Mouse (Mus musculus) lung, postnatal 25 days (tissue): ENCODE results near the gene Dennd1c.

Source experiments
- DNase-seq: peaks from one replicate; pipeline ENCODE4 v3.0.0; 2022; ENCODE audit warnings: low spot score

The Dennd1c gene

GRCm38 (mm10) chr17:57078336-57078735 lies at the start of gene Dennd1c:
Dennd1c (minus strand) TSS chr17:57078514.
- no peak for DNase-seq

DNA sequence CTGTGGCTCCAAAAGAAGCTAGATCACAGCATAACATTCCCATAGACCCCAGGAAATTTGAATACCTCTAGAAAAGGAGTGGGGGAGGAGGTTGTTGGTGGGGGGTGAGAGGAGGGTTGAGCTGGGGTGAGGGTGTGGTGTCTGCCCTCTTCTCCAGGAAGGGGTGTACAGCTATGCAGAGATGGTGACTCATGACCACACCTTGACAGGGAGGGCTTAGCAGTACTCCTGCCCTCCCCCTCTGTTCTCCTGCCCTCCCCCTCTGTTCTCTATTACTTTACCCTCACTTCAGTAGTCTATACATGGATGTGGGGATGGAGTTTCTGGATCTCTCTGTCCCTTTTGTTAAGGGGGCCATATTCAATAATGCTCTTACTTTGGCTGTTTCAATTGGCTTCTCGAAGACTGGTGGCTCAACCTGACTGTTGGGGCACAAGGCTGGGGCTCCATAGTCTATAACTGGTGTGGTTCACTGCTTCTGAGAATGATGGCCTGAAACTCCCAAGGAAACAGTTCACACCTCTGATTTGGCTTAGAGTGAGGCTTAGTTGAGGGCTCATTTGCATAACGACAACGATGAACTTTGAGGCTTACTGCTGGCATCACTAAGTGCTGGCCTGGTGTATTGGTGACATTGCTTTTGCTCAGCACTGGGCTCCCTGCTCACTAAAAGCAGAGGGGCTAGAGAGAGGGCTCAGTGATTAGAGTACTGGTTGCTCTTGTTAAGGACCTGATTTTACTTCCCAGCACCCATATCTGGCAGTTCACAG lies 47.7 kb upstream of the Dennd1c start:
- no peak for DNase-seq

- DNase-seq, result no peak
Measured at GRCm38 (mm10) chr17:57124792-57125191, 46.5 kb upstream of the Dennd1c start.

GRCm38 (mm10) chr17:57123192-57124118 lies 45.1 kb upstream of the Dennd1c start:
- DNase-seq, result no peak

DNA sequence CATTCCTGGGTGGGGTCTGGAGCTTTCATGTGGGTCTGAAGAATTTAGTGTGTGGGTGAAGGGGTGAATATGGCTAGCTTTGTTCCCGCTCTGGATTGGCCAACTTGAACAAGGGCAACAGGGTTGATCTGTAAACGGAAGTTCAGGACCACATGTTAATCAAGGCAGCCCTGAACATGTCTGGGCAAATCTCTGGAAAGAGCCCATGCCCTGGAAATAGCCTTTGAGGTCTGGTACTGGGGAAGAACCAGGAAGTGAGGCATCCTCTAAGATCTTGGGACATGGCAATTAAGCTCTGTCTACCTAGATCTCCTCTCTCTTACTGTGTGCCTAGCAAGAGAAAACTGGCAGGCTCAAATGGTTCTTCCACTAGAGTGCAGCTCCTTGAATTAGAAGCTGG lies 43.5 kb upstream of the Dennd1c start:
- DNase-seq, result no peak

DNA sequence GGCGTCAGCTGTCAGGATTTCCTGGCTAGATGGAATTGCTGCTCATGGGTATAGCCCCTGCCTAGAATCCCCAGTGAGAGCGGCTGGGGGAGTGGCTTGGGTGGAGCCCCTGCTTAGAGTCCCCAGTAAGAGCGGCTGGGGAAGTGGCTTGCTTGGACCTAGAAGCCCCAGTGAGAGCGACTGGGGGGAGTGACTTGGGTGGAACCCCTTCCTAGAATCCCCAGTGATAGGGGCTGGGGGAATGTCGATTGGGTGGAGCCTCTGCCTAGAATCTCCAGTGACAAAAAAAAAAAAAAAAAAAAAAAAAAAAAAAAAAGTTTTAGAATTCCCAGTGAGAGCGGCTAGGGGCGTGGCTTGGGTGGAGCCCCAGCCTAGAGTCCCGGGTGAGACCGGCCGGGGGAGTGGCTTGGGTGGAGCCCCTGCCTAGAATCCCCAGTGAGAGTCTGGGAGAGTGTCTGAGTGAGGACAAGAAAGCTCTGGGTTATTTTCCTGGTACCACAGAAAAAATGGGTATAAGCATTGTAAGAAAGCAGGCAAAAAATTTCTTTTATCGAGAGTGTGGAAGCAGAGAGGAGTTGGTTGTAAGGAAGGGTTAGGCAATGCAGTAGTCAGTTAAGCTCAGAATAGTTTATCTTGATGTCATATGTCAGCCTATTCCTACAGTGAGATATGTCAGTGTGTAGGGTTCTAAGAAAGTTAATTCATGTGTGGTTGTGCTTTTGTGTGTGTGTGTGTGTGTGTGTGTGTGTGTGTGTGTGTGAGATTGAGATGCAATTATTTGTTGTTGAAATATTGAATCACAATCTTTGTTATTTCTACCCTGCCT lies 40.4 kb upstream of the Dennd1c start:
- DNase-seq, result no peak

DNA sequence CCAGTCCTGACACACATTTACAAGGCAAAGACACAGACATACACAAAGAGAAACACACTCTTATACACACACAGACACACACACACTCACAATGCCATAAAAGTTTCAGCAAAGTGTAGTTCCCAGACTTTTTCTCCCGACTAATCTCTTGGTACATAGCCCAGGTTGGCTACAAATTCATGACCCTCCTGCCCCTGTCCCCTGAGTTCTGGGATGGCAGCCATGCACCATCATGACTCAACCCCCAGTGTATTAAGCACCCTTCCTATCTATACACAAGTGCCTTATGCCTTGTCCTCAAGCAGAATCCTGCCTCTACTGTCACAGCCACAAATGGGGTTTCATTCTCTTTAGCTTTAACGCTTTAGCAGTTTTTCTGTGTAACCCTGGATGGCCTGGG lies 38.5 kb upstream of the Dennd1c start:
- no peak for DNase-seq

GRCm38 (mm10) chr17:57112768-57113474 lies 34.6 kb upstream of the Dennd1c start:
- peak; percentile 42 for DNase-seq

- no peak for DNase-seq
Measured at GRCm38 (mm10) chr17:57110005-57110404, 31.7 kb upstream of the Dennd1c start.

DNA sequence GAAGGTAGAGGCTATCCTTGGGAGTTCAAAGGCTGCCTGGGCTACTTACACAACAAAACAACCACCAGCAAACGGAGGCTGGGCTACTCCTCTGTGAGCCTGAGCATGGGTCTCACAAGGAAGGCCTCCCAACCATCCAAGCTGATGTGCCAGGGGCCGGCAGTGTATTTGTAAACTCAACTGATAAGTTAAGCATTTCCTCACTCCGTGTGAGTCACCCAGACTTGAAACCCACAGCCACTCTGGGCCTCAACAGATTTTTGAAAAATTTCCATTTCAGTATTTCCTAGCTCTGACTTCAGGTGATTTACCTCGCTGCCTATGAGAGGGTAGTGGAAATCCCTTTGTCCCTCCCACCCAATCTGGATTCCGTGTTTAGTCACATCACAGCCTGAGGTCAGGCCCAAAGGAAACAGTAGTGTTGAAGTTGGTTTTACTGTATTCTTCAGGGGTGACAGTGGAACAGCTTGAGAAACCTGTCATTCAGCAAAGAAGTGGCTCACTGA lies 30.4 kb upstream of the Dennd1c start:
- DNase-seq, result no peak

GRCm38 (mm10) chr17:57108040-57108665 lies 29.8 kb upstream of the Dennd1c start:
- DNase-seq, result no peak

GRCm38 (mm10) chr17:57107064-57107463 lies 28.8 kb upstream of the Dennd1c start:
- no peak for DNase-seq

DNA sequence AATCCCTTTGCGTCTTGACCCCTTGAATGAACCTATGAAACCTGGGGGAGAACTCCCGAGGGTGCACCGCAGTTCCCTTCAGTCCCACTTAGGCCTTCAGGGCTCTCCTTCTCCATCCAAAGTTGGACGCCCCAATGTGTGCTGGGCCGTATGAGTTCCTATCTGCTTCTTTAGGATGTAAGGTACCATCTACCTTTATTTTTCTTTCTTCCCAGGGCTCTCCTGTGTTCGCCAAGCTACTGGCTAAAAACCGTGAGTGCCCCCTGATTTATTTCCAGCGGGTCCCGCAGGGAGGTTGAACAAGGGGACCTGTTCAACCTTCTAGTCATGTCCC lies 27.7 kb upstream of the Dennd1c start:
- no peak for DNase-seq

DNA sequence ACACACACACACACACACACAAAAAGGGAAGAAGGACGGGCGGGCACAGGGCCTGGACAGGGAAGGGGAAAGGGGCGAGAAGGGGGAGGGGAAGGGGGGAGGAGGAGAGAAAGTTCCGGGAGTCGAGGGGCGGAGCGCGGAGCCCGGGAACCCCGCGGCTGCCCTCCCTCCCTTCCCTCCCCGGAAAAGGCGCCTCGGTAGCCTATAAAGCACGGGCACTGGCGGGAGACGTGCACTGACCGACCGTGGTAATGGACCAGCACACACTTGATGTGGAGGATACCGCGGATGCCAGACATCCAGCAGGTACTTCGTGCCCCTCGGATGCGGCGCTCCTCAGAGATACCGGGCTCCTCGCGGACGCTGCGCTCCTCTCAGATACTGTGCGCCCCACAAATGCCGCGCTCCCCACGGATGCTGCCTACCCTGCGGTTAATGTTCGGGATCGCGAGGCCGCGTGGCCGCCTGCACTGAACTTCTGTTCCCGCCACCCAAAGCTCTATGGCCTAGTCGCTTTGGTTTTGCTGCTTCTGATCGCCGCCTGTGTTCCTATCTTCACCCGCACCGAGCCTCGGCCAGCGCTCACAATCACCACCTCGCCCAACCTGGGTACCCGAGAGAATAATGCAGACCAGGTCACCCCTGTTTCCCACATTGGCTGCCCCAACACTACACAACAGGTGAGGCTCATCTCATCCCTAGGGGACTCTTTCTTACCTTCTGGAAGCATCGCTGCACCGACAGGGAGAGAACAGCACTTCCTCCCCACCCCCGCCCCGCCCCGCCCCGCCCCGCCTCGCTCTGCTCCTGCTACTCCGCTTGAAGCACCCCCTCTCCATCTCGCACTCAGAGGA lies 27.1 kb upstream of the Dennd1c start, which contains the start of gene Tnfsf9:
TSS of gene Tnfsf9 (plus strand) at position 145 of the 854 bp plus-strand sequence.
- no peak for DNase-seq

DNA sequence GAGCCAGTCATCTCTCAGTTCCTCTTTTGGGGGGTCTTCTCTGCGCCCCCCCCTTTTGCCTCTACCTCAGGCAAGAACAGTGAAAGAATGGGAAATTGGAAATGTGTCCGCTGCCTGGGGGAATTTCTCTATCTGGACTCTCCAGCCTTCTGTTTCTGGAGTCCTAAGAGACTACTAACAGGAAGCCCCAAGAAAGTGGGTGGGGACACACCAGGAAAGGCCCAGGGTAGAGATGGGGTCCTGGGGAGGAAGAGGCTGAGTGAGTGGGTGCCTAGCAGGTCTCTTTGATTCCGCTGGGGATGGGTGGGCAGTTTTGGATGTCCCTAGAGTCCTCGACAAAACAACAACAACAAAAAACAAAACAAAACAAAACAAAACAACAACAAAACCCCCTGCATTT lies 26.2 kb upstream of the Dennd1c start:
- DNase-seq, result no peak

DNA sequence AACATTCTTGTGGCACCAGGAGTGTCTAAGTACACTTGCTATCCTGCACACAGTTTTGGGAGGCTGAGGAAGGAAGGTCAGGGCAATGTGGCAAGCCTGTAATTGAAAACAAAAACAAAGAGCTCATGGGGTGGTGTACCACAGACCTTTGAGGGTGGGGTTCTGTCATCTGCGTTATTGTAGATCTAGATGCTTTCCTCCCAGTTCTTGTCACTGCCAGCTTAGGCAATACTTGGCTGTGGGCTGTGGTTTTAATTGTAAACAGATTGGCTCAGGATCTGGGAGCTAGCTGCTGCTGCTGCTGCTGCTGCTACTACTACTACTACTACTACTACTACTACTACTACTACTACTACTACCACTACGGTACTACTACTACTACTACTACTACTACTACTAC lies 24.0 kb upstream of the Dennd1c start:
- no peak for DNase-seq

- DNase-seq, result no peak
Measured at GRCm38 (mm10) chr17:57099629-57100325, 21.5 kb upstream of the Dennd1c start.

- no peak for DNase-seq
Measured at GRCm38 (mm10) chr17:57098321-57098720, 20.0 kb upstream of the Dennd1c start.

- DNase-seq, result peak; percentile 82
Measured at GRCm38 (mm10) chr17:57096623-57096920, 18.3 kb upstream of the Dennd1c start.
